Mouse (Mus musculus): ENCODE data around the gene Gramd1a.

The Gramd1a gene

GRCm38 (mm10) chr7:31140302-31140701 is 15.4 kb downstream of the Gramd1a start:
- TF ChIP-seq GATA4 (IDR thresholded peaks at IDR 0.05; ENCODE audit: insufficient replicate concordance, low read length): no peak

- no peak for TF ChIP-seq GATA4 (IDR thresholded peaks at IDR 0.05; ENCODE audit: insufficient replicate concordance, low read length)
Observed at GRCm38 (mm10) chr7:31139765-31140164, 15.9 kb downstream of the Gramd1a start.

- TF ChIP-seq GATA4 (IDR thresholded peaks at IDR 0.05; ENCODE audit: insufficient replicate concordance, low read length): no peak
Observed at GRCm38 (mm10) chr7:31135717-31136116, 20.0 kb downstream of the Gramd1a start.

GRCm38 (mm10) chr7:31131866-31132265 is 23.8 kb downstream of the Gramd1a start:
- no peak for TF ChIP-seq GATA4 (IDR thresholded peaks at IDR 0.05; ENCODE audit: insufficient replicate concordance, low read length)

- TF ChIP-seq GATA4 (IDR thresholded peaks at IDR 0.05; ENCODE audit: insufficient replicate concordance, low read length): no peak
Observed at GRCm38 (mm10) chr7:31130841-31131240, 24.9 kb downstream of the Gramd1a start.

- no peak for TF ChIP-seq GATA4 (IDR thresholded peaks at IDR 0.05; ENCODE audit: insufficient replicate concordance, low read length)
Observed at GRCm38 (mm10) chr7:31130197-31130596, 25.5 kb downstream of the Gramd1a start.

- no peak for TF ChIP-seq GATA4 (IDR thresholded peaks at IDR 0.05; ENCODE audit: insufficient replicate concordance, low read length)
Observed at GRCm38 (mm10) chr7:31128157-31128705, 27.5 kb downstream of the Gramd1a start.

GRCm38 (mm10) chr7:31126851-31127724 is 28.6 kb downstream of the Gramd1a start, which contains the start of gene Scn1b:
Scn1b (minus strand) TSS chr7:31127003.
- TF ChIP-seq GATA4 (IDR thresholded peaks at IDR 0.05; ENCODE audit: insufficient replicate concordance, low read length): no peak

- TF ChIP-seq GATA4 (IDR thresholded peaks at IDR 0.05; ENCODE audit: insufficient replicate concordance, low read length): no peak
Observed at GRCm38 (mm10) chr7:31126211-31126751, 29.4 kb downstream of the Gramd1a start.

GRCm38 (mm10) chr7:31125116-31125515 is 30.6 kb downstream of the Gramd1a start:
- TF ChIP-seq GATA4 (IDR thresholded peaks at IDR 0.05; ENCODE audit: insufficient replicate concordance, low read length): no peak

GRCm38 (mm10) chr7:31124381-31124780 is 31.3 kb downstream of the Gramd1a start:
- no peak for TF ChIP-seq GATA4 (IDR thresholded peaks at IDR 0.05; ENCODE audit: insufficient replicate concordance, low read length)

- no peak for TF ChIP-seq GATA4 (IDR thresholded peaks at IDR 0.05; ENCODE audit: insufficient replicate concordance, low read length)
Observed at GRCm38 (mm10) chr7:31123697-31124096, 32.0 kb downstream of the Gramd1a start.

GRCm38 (mm10) chr7:31122641-31123631 is 32.8 kb downstream of the Gramd1a start:
- TF ChIP-seq GATA4 (IDR thresholded peaks at IDR 0.05; ENCODE audit: insufficient replicate concordance, low read length): no peak

GRCm38 (mm10) chr7:31119556-31119955 is 36.1 kb downstream of the Gramd1a start:
- TF ChIP-seq GATA4 (IDR thresholded peaks at IDR 0.05; ENCODE audit: insufficient replicate concordance, low read length): no peak

- TF ChIP-seq GATA4 (IDR thresholded peaks at IDR 0.05; ENCODE audit: insufficient replicate concordance, low read length): no peak
Observed at GRCm38 (mm10) chr7:31118486-31118885, 37.2 kb downstream of the Gramd1a start.
